Mouse (Mus musculus): ENCODE measurements at regions not wholly inside any gene's neighbourhood (a gene's known extent, or its start where the extent isn't known, plus 50 kb on each side); places are given as distances from the start of the nearest gene placed in this dataset.
A peak's percentile ranks its signal among the peaks of the same experiment; 100 is the strongest.
"Not testable (repeated sequence)": the region's sequence is repeated elsewhere in the genome, so short reads cannot be mapped to it uniquely, and the experiment has no call there.

GRCm38 (mm10) chr4:3260061-3260460 is 74.9 kb upstream of the Vmn1r3 start:
- not testable (repeated sequence) for ATAC-seq (ENCODE audit: low FRiP score); H3K4me1 ChIP-seq; H3K27ac ChIP-seq; H3K4me3 ChIP-seq; H3K4me2 ChIP-seq (replicated peaks); H3K27me3 ChIP-seq; H3K9me3 ChIP-seq (replicated peaks); H3K9ac ChIP-seq; H3K36me3 ChIP-seq
- 69% methylated on average over 6 of the region's 6 CpGs for WGBS

GRCm38 (mm10) chr4:3252606-3253281 is 67.6 kb upstream of the Vmn1r3 start:
- WGBS: 89% methylated on average over 21 of the region's 21 CpGs
- H3K27me3 ChIP-seq; H3K27ac ChIP-seq; H3K4me3 ChIP-seq; H3K4me2 ChIP-seq (replicated peaks); H3K9ac ChIP-seq; H3K4me1 ChIP-seq; H3K36me3 ChIP-seq: not testable (repeated sequence)
- ATAC-seq (ENCODE audit: low FRiP score): peak; percentile 60; the same call in 1 of the 2 replicates
- peaks cover 43% of the 10 kb centered on the region for H3K9me3 ChIP-seq (replicated peaks)

- peaks cover 47% of the 10 kb centered on the region for H3K9me3 ChIP-seq (replicated peaks)
- not testable (repeated sequence) for ATAC-seq (ENCODE audit: low FRiP score); H3K4me2 ChIP-seq (replicated peaks); H3K27ac ChIP-seq; H3K4me1 ChIP-seq; H3K4me3 ChIP-seq; H3K27me3 ChIP-seq; H3K36me3 ChIP-seq; H3K9ac ChIP-seq
- 57% methylated on average over 4 of the region's 4 CpGs for WGBS
Measured at GRCm38 (mm10) chr4:3250258-3250657, 65.1 kb upstream of the Vmn1r3 start.

- H3K4me1 ChIP-seq; H3K4me3 ChIP-seq; H3K36me3 ChIP-seq; H3K9ac ChIP-seq; H3K4me2 ChIP-seq (replicated peaks); H3K27me3 ChIP-seq; H3K27ac ChIP-seq; ATAC-seq (ENCODE audit: low FRiP score): not testable (repeated sequence)
- H3K9me3 ChIP-seq (replicated peaks): peaks cover 25% of the 10 kb centered on the region
- WGBS: 80% methylated on average over 6 of the region's 6 CpGs
Measured at GRCm38 (mm10) chr4:3242011-3242410, 56.9 kb upstream of the Vmn1r3 start.

- not testable (repeated sequence) for H3K27ac ChIP-seq; H3K4me1 ChIP-seq; H3K27me3 ChIP-seq; H3K36me3 ChIP-seq; H3K9ac ChIP-seq; H3K4me2 ChIP-seq (replicated peaks); H3K4me3 ChIP-seq
- H3K9me3 ChIP-seq (replicated peaks): peaks cover 24% of the 10 kb centered on the region
- ATAC-seq (ENCODE audit: low FRiP score): peak; percentile 43; the same call in 1 of the 2 replicates
- 82% methylated on average over 4 of the region's 4 CpGs for WGBS
Measured at GRCm38 (mm10) chr4:3241351-3241750, 56.2 kb upstream of the Vmn1r3 start.

- H3K9me3 ChIP-seq (replicated peaks): peaks cover 23% of the 10 kb centered on the region
- H3K4me1 ChIP-seq; H3K9ac ChIP-seq; H3K27me3 ChIP-seq; H3K4me3 ChIP-seq; H3K4me2 ChIP-seq (replicated peaks); ATAC-seq (ENCODE audit: low FRiP score); H3K36me3 ChIP-seq; H3K27ac ChIP-seq: not testable (repeated sequence)
- 66% methylated on average over 6 of the region's 6 CpGs for WGBS
Measured at GRCm38 (mm10) chr4:3238493-3238892, 53.3 kb upstream of the Vmn1r3 start.

- WGBS: 20% methylated on average over 2 of the region's 2 CpGs
- ATAC-seq (ENCODE audit: low FRiP score): peak; percentile 47; the same call in 1 of the 2 replicates
- not testable (repeated sequence) for H3K9ac ChIP-seq; H3K4me2 ChIP-seq (replicated peaks); H3K27me3 ChIP-seq; H3K27ac ChIP-seq; H3K36me3 ChIP-seq; H3K4me1 ChIP-seq; H3K4me3 ChIP-seq
- H3K9me3 ChIP-seq (replicated peaks): peaks cover 23% of the 10 kb centered on the region
Measured at GRCm38 (mm10) chr4:3236148-3236779, 51.1 kb upstream of the Vmn1r3 start.

Data from hindbrain, embryonic 12.5 days (tissue).